Mouse (Mus musculus) megakaryocyte-erythroid progenitor cell, adult 5-6 weeks (primary cell): Measurements from ENCODE around the gene Tmprss12. TPM values are rescaled to one million over a fixed set of nuclear protein-coding genes. Genes with fewer than 3 reads are reported as not detected.
"Not testable (repeated sequence)": the region's sequence is repeated elsewhere in the genome, so short reads cannot be mapped to it uniquely, and the experiment has no call there.

Experiments used
- ATAC-seq: replicated peaks from 2 replicates; pipeline ENCODE4 v1.8.0; 2016; ENCODE audit warnings: mild to moderate bottlenecking, inconsistent platforms; ENCODE audit not compliant: severe bottlenecking, poor library complexity, low FRiP score, low TSS enrichment
- total RNA-seq, 2 experiments: library from RNA; stranded (forward) in 1 of 2; stranded (reverse) in 1 of 2; fragments of 200-1000, 215-1000 nt in 1 of 2; fragments of >200 nt in 1 of 2; fragmentation: Nextera tagmentation in 1 of 2; gene quantifications; 2 replicates each; pipeline ENCODE4 v1.2.3; 2014 to 2017

The Tmprss12 gene
- total RNA-seq, 2 experiments from 2014 or later, result not detected

DNA sequence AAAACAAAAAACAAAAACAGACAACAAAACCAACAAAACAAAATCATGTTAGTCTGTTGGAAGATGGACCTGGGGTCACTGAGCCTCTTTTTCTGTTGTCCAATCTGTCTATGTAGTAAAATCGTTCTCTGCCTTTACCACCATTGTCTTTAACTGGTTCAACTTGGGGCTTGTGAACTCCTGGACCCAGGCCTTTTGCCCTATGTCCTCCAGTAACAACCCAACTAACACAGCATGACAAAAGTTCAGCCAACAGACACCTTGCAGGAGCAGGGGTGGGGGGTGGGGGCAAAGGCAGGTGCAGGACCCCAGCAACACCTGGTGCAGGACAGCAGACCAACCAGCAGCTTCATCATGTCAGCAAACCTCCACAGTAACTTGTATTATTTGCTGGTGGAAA is 39.2 kb downstream of the Tmprss12 start:
- no peak for ATAC-seq

DNA sequence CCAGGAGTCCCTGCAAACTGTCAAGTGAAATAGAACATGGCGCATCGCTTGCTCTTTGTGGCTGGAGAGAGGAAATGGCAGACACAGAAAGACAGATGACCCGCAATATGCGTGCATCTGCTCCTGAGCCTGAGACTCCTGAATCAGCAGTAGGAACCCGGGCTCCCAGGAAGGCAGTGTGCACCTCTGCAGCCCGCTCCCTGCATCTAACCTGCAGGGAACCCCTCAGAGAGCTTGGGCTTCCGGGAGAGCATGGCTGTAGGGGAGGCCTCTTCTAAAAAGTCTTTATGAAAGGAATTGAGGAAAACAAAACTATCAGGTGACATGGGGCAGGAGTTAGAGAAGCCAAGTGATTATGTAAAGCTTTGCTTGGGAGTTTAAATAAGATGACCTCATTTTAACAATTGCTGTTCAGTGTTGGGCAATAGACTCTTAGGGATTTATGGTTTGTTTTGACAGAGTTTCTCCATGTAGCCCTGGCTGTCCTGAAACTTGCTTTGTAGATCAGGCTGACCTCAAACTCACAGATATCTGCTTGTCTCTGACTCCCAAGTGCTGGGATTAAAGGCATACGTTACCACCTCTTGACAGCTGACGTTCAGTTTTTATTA is 39.8 kb downstream of the Tmprss12 start:
- no peak for ATAC-seq

DNA sequence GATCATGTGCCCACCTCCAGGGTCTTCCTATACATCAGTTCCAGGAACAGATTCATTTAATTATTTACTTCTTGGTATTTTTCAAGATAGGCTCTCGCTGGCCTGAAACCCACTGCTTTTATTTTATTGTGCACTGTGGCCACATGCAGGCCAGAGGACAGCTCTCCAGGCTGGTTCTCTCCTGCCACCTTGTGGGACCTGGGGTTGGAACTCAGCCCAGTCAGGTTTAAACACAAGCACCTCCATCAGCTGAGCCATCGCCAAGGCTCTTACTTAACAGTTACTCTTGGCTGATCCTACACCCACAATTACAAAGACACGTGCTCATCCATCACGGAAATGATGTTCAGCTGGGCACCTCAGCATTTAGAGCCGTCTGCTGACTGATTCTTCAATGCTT is 40.5 kb downstream of the Tmprss12 start:
- ATAC-seq, result no peak

DNA sequence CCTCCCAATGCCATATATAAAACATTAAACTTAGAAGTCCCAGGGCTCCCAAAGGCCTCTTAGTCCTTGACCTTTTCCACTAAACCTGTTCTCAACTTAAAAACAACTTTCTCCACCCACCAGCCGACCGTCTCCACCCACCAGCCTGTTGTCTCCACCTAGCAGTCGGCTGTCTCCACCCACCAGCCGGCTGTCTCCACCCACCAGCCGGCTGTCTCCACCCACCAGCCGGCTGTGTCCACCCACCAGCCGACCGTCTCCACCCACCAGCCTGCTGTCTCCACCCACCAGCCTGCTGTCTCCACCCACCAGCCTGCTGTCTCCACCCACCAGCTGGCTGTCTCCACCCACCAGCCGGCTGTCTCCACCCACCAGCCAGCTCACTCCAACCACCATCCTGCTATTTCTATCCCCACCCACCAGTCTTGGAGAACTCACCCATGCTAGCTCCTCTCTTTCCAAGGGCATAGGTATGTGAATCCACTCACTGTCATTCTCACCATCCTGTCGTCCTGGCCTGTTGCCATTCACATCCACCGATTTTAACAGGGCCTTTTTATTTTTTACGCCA is 43.5 kb downstream of the Tmprss12 start:
- ATAC-seq, result peak; percentile 97

DNA sequence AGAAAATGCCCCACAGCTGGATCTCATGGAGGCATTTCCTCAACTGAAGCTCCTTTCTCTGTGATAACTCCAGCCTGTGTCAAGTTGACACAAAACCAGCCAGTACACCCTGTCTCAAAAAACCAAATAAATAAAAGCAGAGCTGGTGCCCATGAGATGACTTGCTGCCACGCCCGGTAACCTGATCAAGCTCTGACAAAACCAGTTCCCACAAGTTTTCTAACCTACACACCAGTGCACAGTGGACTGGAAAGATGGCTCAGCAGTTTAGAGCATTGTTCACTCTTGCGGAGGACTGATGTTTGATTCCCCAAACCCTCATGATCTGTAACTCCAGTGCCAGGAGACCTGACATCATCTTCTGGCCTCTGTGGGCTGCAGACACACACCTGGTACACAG is 44.6 kb downstream of the Tmprss12 start:
- no peak for ATAC-seq

DNA sequence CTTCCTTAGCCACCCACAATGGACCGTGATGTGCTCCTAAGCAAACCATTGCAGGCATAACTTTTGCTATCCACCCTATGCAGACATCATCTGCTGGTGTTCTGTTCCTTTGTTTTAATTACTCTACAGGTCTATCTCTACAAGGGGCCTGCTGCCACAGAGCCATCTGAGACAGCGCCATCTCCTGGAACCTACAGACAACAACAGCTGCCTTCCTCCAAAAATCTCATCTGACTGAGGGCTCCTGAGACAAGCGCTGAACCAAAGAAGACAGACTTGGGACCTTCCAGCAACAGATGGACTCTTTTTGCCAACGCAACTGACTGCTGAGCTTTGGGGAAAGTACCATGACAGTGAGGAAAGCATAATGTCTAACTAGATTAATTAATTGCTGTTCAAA is 47.5 kb downstream of the Tmprss12 start:
- ATAC-seq, result not testable (repeated sequence)

DNA sequence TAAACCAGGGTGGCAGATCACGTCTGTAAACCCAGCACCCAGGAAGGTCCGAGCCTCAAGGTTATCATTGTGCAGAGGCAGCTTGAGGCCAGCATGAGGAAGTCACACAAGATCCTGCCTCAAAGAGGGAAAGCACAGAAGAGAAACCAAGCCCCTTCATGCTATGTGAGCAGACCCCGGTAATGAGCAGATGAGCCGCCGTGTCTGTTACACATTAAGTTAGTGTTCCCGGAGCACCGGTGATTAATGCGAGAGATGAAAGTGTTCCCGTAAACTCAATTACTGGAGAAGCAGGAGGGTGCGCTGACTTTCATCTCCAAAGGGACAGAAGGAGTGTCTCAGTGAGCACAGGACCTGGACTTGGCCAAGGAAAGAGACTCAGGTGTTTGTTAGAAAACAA is 48.7 kb downstream of the Tmprss12 start:
- ATAC-seq, result not testable (repeated sequence)

DNA sequence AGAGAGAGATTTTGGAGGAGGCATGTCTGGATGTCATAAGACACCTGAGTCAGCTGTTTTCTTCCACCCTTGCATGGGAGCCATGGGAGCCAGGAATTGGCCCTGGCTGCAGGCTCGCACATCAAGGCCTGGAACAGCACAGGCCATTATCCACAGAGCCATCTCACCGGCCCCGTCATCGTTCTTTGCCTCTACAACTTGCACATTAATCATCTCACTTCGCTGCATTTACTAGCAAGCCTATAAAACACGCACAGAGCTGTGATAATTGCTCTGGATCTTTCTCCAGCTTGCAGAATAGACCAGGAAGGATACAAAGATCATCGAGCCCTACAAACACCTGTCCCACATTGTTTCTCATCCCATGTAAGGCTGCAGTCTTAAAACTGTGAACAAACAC is 50.1 kb downstream of the Tmprss12 start:
- no peak for ATAC-seq

DNA sequence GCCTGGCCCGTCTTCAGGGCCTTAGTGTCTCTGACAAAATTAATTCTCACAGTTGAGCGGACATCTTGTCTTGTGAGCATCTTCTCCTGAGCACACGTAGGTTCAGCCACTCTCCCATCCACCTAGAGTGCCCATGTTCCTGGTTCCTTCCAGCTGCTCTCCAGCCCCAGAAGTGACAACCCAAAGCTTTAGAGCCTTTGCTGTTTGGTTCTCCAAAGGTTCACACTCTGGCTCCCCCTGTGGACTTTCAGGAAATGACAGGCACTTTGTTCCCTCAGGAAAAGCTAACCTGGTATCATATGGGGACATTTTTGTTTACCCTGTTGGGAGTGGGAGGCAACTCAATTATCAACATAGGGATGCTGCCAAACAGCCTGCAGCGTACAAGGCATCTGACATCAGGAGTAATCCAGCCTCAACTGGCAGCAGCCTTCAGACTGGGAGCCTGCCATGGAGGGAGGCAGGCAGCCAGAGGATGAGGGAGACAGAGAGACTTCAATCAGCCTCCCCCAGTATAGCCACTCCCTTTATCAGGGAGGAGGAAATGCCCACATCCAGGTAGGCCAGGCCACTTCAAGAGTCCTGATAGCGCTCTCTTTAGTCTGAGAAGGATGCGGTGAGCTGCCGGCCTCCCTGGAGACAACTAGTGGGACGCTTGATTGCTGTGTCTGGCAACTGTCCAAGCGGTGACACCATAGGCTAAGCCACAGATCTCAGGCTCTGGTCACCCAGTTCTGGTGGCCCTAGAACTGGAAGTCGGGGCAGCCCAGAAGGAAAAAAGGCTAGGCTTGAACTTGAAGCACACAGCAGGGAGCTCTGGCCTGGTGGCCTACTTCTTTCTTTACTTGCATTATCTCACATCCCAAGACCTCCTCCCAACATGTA is 51.7 kb downstream of the Tmprss12 start:
- ATAC-seq, result peak; percentile 81

DNA sequence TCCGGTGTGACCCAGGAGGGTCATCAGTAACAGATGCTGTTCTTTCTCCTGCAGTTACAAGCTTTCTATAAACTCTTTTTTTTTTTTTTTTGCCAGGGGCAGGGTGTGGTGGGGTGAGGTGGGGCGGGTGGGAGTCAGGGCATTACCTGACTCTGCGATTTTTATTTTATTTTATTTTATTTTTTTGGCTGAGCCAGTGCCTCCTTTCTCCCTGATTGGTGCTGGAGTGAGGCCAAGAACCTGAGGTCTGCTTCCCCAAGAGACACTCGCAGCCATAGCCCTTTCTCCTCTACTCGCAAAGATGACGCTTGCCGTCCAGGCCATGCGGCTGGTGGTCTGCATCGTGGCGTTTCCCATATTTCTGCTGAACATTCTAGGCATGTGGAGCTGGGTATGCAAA is 54.0 kb downstream of the Tmprss12 start, which contains the start of gene Mettl7a3:
Gene Mettl7a3, plus strand, starts transcription at position 301 of the 400 bp plus-strand sequence.
- ATAC-seq, result no peak

DNA sequence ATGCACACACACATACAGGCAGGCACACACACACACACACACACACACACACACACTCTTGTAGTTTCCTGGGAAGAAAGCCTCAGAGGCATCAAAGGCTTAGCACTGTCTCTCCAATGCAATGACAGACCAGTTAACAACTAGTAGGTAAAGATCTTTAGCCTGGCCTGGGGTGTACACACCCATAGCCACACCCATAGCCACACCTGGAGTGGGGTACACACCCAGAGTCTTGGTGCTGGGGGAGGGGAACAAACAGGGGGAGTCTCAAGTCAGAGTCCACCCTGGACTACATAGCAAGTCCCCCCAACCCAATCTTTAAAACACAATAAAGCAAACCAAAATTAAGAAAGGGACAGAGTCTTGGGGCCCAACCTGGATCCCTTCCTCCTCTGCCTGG is 56.7 kb downstream of the Tmprss12 start:
- ATAC-seq, result 0 out of 2 replicates have a peak, but pooled peaks have one; percentile 8

DNA sequence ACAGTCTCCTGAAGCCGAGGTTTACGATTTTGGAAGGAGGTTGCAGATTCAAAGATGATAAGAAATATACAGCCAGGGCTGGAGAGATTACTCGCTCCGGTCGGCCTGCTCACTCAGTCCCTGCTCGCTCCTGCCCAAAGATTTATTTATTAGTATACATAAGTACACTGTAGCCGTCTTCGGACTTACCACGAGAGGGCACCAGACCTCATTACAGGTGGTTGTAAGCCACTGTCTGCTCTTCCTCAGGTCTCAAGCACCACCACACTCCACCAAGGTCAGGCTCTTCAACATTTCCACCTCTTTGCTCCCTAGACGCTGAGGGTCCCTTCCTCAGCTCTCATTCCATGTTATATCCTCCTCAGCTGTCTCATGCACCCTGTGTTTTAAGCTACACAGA is 57.2 kb downstream of the Tmprss12 start:
- ATAC-seq, result peak; percentile 79

DNA sequence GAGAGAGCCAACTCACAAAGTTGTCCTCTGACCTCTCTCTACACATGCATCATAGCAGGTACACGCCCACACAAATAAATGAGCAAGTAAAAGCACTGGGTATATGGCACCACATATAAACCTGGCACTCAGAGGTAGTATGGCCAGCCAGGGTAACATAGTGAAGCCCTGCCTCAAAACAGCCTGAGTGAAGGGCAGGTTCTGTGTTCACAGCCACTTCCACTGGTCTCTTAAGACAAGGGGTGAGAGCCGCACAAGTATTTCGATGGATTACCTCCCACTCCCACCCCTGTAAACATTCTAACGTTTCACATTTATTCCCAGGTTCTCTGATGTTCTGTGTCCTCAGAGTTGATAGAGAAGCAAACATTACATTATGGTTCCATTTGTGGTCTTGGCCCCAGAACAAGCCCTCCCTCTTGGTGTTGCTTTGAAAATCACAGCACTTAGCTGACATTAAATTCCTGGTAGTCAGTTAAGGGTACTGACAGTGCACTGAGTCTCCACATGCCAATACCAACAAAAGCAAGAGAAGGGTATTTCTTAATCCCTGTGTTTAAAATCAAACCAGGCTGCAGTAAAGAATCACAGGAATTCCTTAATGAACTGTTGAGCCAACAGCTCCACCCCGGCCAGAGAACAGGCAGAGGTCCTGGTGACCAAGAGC is 60.8 kb downstream of the Tmprss12 start:
- not testable (repeated sequence) for ATAC-seq

Other genes with a start within 250 kb of the Tmprss12 start
- gene Dip2b, start 242.2 kb upstream of the Tmprss12 start, total RNA-seq (2014; fragmentation: Nextera tagmentation), result 10.6 and 14.5 TPM in 2 replicates
- gene Dip2b, start 242.2 kb upstream of the Tmprss12 start, total RNA-seq (2017), result 6.1 and 14.0 TPM in 2 replicates
- gene Atf1, start 53.0 kb upstream of the Tmprss12 start, total RNA-seq (2014; fragmentation: Nextera tagmentation), result 82.7 and 87.7 TPM in 2 replicates
- 94.7 and 123 TPM in 2 replicates for gene Atf1, start 53.0 kb upstream of the Tmprss12 start, total RNA-seq (2017)
- 38.9 and 45.1 TPM in 2 replicates for gene Mettl7a1, start 23.3 kb downstream of the Tmprss12 start, total RNA-seq (2014; fragmentation: Nextera tagmentation)
- gene Mettl7a1, start 23.3 kb downstream of the Tmprss12 start, total RNA-seq (2017), result 65.6 and 68.2 TPM in 2 replicates
- gene Mettl7a3, start 54.1 kb downstream of the Tmprss12 start, total RNA-seq (2014; fragmentation: Nextera tagmentation), result 0.26 TPM in 1 of 2 replicates, not detected in the other
- gene Mettl7a3, start 54.1 kb downstream of the Tmprss12 start, total RNA-seq (2017), result 1.7 TPM in 1 of 2 replicates, not detected in the other
- not detected in 2 replicates for gene Methig1, start 72.3 kb downstream of the Tmprss12 start, total RNA-seq (2014; fragmentation: Nextera tagmentation)
- gene Methig1, start 72.3 kb downstream of the Tmprss12 start, total RNA-seq (2017), result not detected in 2 replicates
- gene Mettl7a2, start 72.4 kb downstream of the Tmprss12 start, total RNA-seq (2014; fragmentation: Nextera tagmentation), result not detected in 2 replicates
- not detected in 2 replicates for gene Mettl7a2, start 72.4 kb downstream of the Tmprss12 start, total RNA-seq (2017)
- gene Higd1c, start 83.7 kb downstream of the Tmprss12 start, total RNA-seq (2014; fragmentation: Nextera tagmentation), result not detected in 2 replicates
- gene Higd1c, start 83.7 kb downstream of the Tmprss12 start, total RNA-seq (2017), result not detected in 2 replicates
- not detected in 2 replicates for gene Gm5475, start 141.3 kb downstream of the Tmprss12 start, total RNA-seq (2014; fragmentation: Nextera tagmentation)
- not detected in 2 replicates for gene Gm5475, start 141.3 kb downstream of the Tmprss12 start, total RNA-seq (2017)
- 67.0 and 82.9 TPM in 2 replicates for gene Slc11a2, start 144.2 kb downstream of the Tmprss12 start, total RNA-seq (2014; fragmentation: Nextera tagmentation)
- 29.2 and 32.5 TPM in 2 replicates for gene Slc11a2, start 144.2 kb downstream of the Tmprss12 start, total RNA-seq (2017)
- gene Letmd1, start 188.2 kb downstream of the Tmprss12 start, total RNA-seq (2014; fragmentation: Nextera tagmentation), result 42.9 and 43.9 TPM in 2 replicates
- 19.5 and 23.3 TPM in 2 replicates for gene Letmd1, start 188.2 kb downstream of the Tmprss12 start, total RNA-seq (2017)
- gene Csrnp2, start 214.7 kb downstream of the Tmprss12 start, total RNA-seq (2014; fragmentation: Nextera tagmentation), result 1.7 and 1.9 TPM in 2 replicates
- gene Csrnp2, start 214.7 kb downstream of the Tmprss12 start, total RNA-seq (2017), result 2.2 and 3.1 TPM in 2 replicates